Mouse (Mus musculus) stomach, embryonic 14.5 days (tissue): ENCODE measurements at regions not wholly inside any gene's neighbourhood (a gene's known extent, or its start where the extent isn't known, plus 50 kb on each side); places are given as distances from the start of the nearest gene placed in this dataset.

Source experiments
- ATAC-seq: fragments of 200-750 bp; cut with Nextera tagmentation; 2 replicates; pipeline ENCODE4 v1.8.0; 2017; ENCODE audit warnings: low read depth, moderate TSS enrichment; ENCODE audit not compliant: insufficient number of reproducible peaks, insufficient read depth, low FRiP score
- H3K27ac ChIP-seq: fragments of 300-500 bp; sonication (generic); 2 replicates; pipeline ENCODE4 v1.5.1; 2014; ENCODE audit warnings: mild to moderate bottlenecking, low read length, moderate library complexity, mixed read lengths
- H3K27me3 ChIP-seq: fragments of 300-500 bp; sonication (generic); 2 replicates; pipeline ENCODE4 v1.6.1; 2014; ENCODE audit warnings: low read length, control low read depth, mixed read lengths; ENCODE audit not compliant: control insufficient read depth, insufficient read depth
- H3K36me3 ChIP-seq: fragments of 300-500 bp; sonication (generic); 2 replicates; pipeline ENCODE4 v1.6.1; 2014; ENCODE audit warnings: mild to moderate bottlenecking, control low read depth, low read length, moderate library complexity, mixed read lengths; ENCODE audit not compliant: control insufficient read depth, insufficient read depth
- H3K4me1 ChIP-seq: fragments of 300-500 bp; sonication (generic); 2 replicates; pipeline ENCODE4 v1.6.1; 2014; ENCODE audit warnings: low read length, control low read depth, mixed read lengths; ENCODE audit not compliant: control insufficient read depth, insufficient read depth
- H3K4me2 ChIP-seq: fragments of 300-500 bp; sonication (generic); replicated peaks from 2 replicates; pipeline ENCODE4 v1.6.1; 2014; ENCODE audit warnings: low read depth, low read length, control low read depth
- H3K4me3 ChIP-seq: fragments of 300-500 bp; sonication (generic); 2 replicates; pipeline ENCODE4 v1.5.1; 2014; ENCODE audit warnings: low read depth, low read length, control low read depth
- H3K9ac ChIP-seq: fragments of 300-500 bp; sonication (generic); replicated peaks from 2 replicates; pipeline ENCODE4 v1.6.1; 2014; ENCODE audit warnings: low read depth, mild to moderate bottlenecking, control low read depth, low read length, moderate library complexity, mixed read lengths
- H3K9me3 ChIP-seq: fragments of 300-500 bp; sonication (generic); 2 replicates; pipeline ENCODE4 v1.6.1; 2016; ENCODE audit warnings: low read depth, low read length, control low read depth; ENCODE audit not compliant: control insufficient read depth
- WGBS: fragments of 180-500 bp; shearing (Covaris S2); extraction: QIAGEN DNeasy Blood & Tissue Kit; methylation state at CpG from one replicate; pipeline ENCODE4 v1.1.7; 2014; 5-methylcytosine and 5-hydroxymethylcytosine counted together

DNA sequence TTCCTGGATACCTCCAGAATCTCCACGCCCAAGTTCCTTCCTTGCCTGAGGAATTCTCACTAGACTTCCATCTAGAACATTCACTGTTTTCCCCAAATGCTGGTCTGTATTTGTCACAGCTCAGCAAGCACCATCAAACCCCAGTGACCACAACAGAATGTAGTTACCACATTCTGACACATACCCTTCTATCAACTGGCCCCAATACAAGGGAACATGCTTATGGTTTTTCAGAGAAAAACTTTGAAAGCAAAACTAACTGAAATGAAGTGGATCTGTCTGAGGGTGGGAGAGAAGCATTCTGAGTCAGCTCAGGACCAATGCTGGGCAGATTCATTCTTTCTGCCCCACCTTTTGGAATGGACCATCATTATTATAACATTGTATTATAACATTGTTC lies 110.9 kb upstream of the Tbl1xr1 start:
- no peak overlapping the region for H3K27ac ChIP-seq
- no peak overlapping the region for H3K4me3 ChIP-seq
- H3K9ac ChIP-seq = no peak overlapping the region
- no peak for ATAC-seq
- H3K27me3 ChIP-seq = no peaks in the 10 kb centered on the region
- H3K9me3 ChIP-seq = no peaks in the 10 kb centered on the region
- no peak overlapping the region for H3K4me2 ChIP-seq
- 94% methylated on average over 1 of the region's 1 CpGs for WGBS
- H3K4me1 ChIP-seq = peaks cover 6% of the 10 kb centered on the region; the same call in 1 of the 2 replicates
- H3K36me3 ChIP-seq = no peaks in the 10 kb centered on the region

DNA sequence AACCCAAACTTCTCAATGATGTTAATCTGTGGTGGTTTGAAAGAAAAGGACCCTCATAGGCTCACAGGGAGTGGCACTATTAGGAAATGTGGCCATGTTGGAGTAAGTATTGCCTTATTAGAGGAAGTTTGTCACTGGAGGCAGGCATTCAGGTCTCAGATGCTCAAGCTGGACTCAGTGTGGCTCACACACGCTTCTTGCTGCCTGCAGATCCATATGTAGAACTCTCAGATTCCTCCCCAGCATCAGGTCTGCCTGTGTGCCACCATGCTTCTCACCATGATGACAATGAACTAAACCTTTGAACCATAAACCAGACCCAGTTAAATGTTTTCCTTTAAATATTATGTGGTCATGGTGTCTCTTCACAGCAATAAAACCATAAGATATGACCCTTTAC lies 104.7 kb upstream of the Tbl1xr1 start:
- Histone ChIP-seq H3K9ac (no peak overlapping the region), H3K36me3 (no peaks in the 10 kb centered on the region), H3K4me1 (no peaks in the 10 kb centered on the region), H3K27ac (no peak overlapping the region), H3K4me2 (no peak overlapping the region), H3K4me3 (no peak overlapping the region), H3K27me3 (no peaks in the 10 kb centered on the region), H3K9me3 (no peaks in the 10 kb centered on the region)
- ATAC-seq = no peak
- WGBS = 92% methylated on average over 1 of the region's 1 CpGs

- Histone ChIP-seq H3K4me3 (no peak overlapping the region), H3K9me3 (no peaks in the 10 kb centered on the region), H3K27ac (no peak overlapping the region), H3K4me2 (no peak overlapping the region), H3K27me3 (no peaks in the 10 kb centered on the region), H3K36me3 (no peaks in the 10 kb centered on the region), H3K9ac (no peak overlapping the region), H3K4me1 (no peaks in the 10 kb centered on the region)
- no peak for ATAC-seq
- WGBS = 92% methylated on average over 1 of the region's 1 CpGs
Measured at GRCm38 (mm10) chr3:21973153-21973552, 103.3 kb upstream of the Tbl1xr1 start.

DNA sequence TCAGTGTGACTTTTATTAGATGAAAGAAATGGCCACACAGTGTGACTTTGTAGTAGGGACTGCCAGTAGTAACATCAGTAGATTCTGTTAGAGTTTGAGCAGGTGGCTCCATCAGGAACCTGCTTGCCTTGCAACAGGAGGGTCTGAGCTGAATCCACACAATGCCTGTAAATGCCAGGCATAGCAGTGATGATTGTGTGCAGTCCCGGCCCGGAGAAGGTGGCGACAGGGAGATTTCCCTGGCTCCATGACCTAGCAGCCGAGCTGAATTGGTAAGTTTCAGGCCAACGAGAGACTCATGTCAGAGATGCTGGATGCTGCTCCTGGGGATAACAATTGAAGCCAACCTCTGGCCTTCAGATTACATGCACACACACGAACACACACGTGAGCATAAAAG lies 102.8 kb upstream of the Tbl1xr1 start:
- no peaks in the 10 kb centered on the region for H3K9me3 ChIP-seq
- WGBS = 78% methylated on average over 7 of the region's 7 CpGs
- H3K27me3 ChIP-seq = no peaks in the 10 kb centered on the region
- H3K4me1 ChIP-seq = no peaks in the 10 kb centered on the region
- H3K27ac ChIP-seq = no peak overlapping the region
- H3K4me2 ChIP-seq = no peak overlapping the region
- no peak for ATAC-seq
- no peak overlapping the region for H3K4me3 ChIP-seq
- H3K9ac ChIP-seq = no peak overlapping the region
- H3K36me3 ChIP-seq = no peaks in the 10 kb centered on the region

DNA sequence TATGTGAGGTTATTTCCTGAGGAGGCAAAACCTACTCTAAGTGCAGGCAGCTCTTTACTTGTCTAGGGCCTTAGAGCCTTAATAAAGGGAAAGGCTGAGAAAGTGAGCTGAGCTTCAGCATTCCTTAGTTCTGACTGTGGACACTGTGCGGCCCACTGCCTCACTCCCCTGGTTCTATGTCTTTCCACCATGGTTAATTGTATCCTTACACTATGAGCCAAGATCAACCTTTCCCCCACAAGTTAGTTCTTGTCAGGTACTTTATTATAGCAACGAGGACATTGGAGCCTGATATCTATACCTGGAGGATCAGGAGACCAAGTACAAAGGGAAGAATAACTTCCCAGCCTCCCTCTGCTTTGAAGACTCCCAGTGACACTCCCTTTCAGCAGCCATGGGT lies 101.7 kb upstream of the Tbl1xr1 start:
- WGBS = 74% methylated on average over 2 of the region's 2 CpGs
- no peak overlapping the region for H3K4me2 ChIP-seq
- no peak for ATAC-seq
- no peaks in the 10 kb centered on the region for H3K36me3 ChIP-seq
- no peaks in the 10 kb centered on the region for H3K27me3 ChIP-seq
- no peak overlapping the region for H3K4me3 ChIP-seq
- no peak overlapping the region for H3K27ac ChIP-seq
- H3K4me1 ChIP-seq = no peaks in the 10 kb centered on the region
- no peak overlapping the region for H3K9ac ChIP-seq
- H3K9me3 ChIP-seq = no peaks in the 10 kb centered on the region

DNA sequence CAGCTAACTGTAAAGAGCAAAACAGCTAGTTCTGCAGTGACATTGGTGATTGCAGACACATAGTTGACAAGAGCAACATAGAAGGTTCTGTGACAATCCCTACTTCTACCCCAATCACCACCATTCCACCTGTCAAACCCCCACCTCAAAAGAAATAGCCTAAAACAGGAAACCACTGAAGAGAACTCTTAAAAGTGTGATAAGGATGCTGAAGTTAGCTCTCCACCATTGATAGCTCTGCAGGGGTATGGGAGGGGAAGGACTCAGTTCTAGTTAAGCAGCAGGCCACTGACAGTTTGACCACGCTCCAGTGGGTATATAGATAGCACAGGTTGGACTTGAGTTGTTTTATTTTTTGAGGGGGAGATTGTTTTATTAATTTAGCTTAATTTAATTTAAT lies 98.7 kb upstream of the Tbl1xr1 start:
- no peak for ATAC-seq

GRCm38 (mm10) chr3:21982991-21983390 lies 93.5 kb upstream of the Tbl1xr1 start:
- Histone ChIP-seq H3K27ac (no peak overlapping the region), H3K9ac (no peak overlapping the region), H3K4me2 (no peak overlapping the region), H3K9me3 (no peaks in the 10 kb centered on the region), H3K27me3 (no peaks in the 10 kb centered on the region), H3K4me3 (no peak overlapping the region), H3K36me3 (no peaks in the 10 kb centered on the region), H3K4me1 (no peaks in the 10 kb centered on the region)
- WGBS = 91% methylated on average over 8 of the region's 8 CpGs
- ATAC-seq = no peak

More for the DNA sequence above, 98.7 kb upstream of the Tbl1xr1 start:
- Histone ChIP-seq H3K4me2 (no peak overlapping the region), H3K36me3 (no peaks in the 10 kb centered on the region), H3K4me3 (no peak overlapping the region), H3K27ac (no peak overlapping the region), H3K27me3 (no peaks in the 10 kb centered on the region), H3K9me3 (no peaks in the 10 kb centered on the region), H3K9ac (no peak overlapping the region), H3K4me1 (no peaks in the 10 kb centered on the region)
- WGBS = 96% methylated on average over 1 of the region's 1 CpGs

- 51% methylated on average over 2 of the region's 2 CpGs for WGBS
- no peak overlapping the region for H3K4me3 ChIP-seq
- no peak overlapping the region for H3K4me2 ChIP-seq
- H3K27me3 ChIP-seq = no peaks in the 10 kb centered on the region
- H3K9ac ChIP-seq = no peak overlapping the region
- no peak for ATAC-seq
- H3K9me3 ChIP-seq = no peaks in the 10 kb centered on the region
- no peaks in the 10 kb centered on the region for H3K36me3 ChIP-seq
- H3K27ac ChIP-seq = no peak overlapping the region
- no peaks in the 10 kb centered on the region for H3K4me1 ChIP-seq
Measured at GRCm38 (mm10) chr3:21983993-21984725, 92.3 kb upstream of the Tbl1xr1 start.

DNA sequence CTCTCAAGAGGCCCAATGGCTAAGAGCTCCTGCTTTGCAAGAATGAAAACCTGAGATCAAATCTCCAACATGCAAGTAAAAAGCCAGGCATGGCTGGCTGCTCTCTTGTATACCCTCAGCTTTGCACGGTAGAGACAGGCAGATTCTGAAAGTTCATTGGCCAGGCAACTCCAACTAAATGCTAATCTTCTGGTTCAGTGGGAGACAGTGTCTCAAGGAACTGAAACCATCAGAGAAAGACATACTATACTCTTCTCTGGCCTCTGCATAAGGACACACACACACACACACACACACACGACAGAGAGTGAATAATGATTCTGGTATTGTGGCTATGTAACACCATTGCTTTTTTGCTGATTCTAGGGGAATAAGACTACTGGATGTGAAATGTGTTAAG lies 91.6 kb upstream of the Tbl1xr1 start:
- no peaks in the 10 kb centered on the region for H3K27me3 ChIP-seq
- no peak overlapping the region for H3K4me2 ChIP-seq
- no peak for ATAC-seq
- H3K27ac ChIP-seq = no peak overlapping the region
- H3K9ac ChIP-seq = no peak overlapping the region
- 74% methylated on average over 2 of the region's 2 CpGs for WGBS
- H3K36me3 ChIP-seq = no peaks in the 10 kb centered on the region
- no peak overlapping the region for H3K4me3 ChIP-seq
- H3K4me1 ChIP-seq = no peaks in the 10 kb centered on the region
- H3K9me3 ChIP-seq = no peaks in the 10 kb centered on the region
